Mouse (Mus musculus): Measurements from ENCODE around the gene Mylpf.

DNA sequence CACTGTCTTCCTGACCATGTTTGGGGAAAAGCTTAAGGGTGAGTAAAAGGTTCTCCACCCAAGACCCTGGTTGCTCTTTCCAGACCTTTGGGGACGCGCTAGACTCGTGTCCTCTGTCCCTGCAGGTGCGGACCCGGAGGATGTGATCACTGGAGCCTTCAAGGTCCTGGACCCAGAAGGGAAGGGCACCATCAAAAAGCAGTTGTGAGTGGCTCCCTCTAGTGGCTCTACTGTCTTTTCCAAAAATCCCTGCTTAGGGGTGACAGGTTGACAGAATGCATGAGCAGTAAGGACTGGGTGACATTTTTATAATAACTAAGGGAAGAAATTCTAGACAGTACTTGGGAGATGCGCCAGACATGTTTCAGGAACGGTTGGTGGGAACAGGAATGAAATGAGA is 4.8 kb downstream of the Mylpf start:
- TF ChIP-seq POLR2A (IDR thresholded peaks at IDR 0.05; ENCODE audit: low read depth, low read length), result no peak
- TF ChIP-seq MAX (IDR thresholded peaks at IDR 0.05; ENCODE audit: low read length), result no peak
- no peak for TF ChIP-seq ZNF384 (IDR thresholded peaks at IDR 0.05; ENCODE audit: low read depth, low read length)
- peak; percentile 64 to 74 for TF ChIP-seq CTCF (conservative IDR thresholded peaks at IDR 0.05 in 1 of 2, IDR thresholded peaks at IDR 0.05 in 1 of 2; ENCODE audit: low read depth in 2 of 2, low read length in 2 of 2)
- no peak for TF ChIP-seq HCFC1 (IDR thresholded peaks at IDR 0.05; ENCODE audit: low read depth, low read length)
- no peak for TF ChIP-seq EP300 (IDR thresholded peaks at IDR 0.05; ENCODE audit: low read length)
- TF ChIP-seq ETS1 (conservative IDR thresholded peaks at IDR 0.05; ENCODE audit: low read depth, low read length), result no peak
- peak; percentile 37 for TF ChIP-seq RAD21 (IDR thresholded peaks at IDR 0.05; ENCODE audit: low read depth, low read length)
- TF ChIP-seq TBP (conservative IDR thresholded peaks at IDR 0.05; ENCODE audit: low read depth, low read length), result no peak
- TF ChIP-seq KAT2A (IDR thresholded peaks at IDR 0.05; ENCODE audit: insufficient replicate concordance, low read length), result no peak
- TF ChIP-seq CHD1 (IDR thresholded peaks at IDR 0.05; ENCODE audit: low read depth, low read length), result no peak

Measured in CH12.LX (cell line).